Mouse (Mus musculus): ENCODE results near the gene Mxd4. TPM values are rescaled to one million over a fixed set of nuclear protein-coding genes. Genes with fewer than 3 reads are reported as not detected.

Gene Mxd4
- total RNA-seq, 2 experiments from 2014 or later: 82.6 to 91.1 TPM

GRCm38 (mm10) chr5:34183156-34183880 is 4.2 kb downstream of the Mxd4 start:
- no peak for TF ChIP-seq CTCF (IDR thresholded peaks at IDR 0.05)
- intact Hi-C loops (cut with DNase I): no loop called here

DNA sequence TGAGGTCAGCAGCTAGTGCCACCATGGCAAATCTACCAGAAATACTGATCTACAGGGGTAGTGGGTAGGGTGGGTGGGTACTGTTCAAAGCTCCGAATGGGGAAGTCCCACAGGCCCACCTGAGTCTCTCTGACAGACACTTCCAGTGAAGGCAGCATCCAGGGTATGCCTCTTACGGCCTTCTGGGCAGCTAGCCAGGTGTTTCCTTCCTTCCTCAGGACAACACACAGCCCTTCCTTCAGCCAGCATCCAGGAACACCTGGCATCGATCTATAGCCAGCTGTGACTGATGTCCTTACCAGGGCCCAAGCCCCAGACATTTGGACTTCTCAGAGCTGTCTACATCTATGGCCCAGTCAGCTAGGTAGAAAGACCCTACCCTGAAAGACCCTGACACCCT is 5.0 kb downstream of the Mxd4 start:
- no peak overlapping the region for H3K4me3 ChIP-seq
- TF ChIP-seq CTCF (IDR thresholded peaks at IDR 0.05): no peak
- intact Hi-C loops (cut with DNase I): no loop called here
- DNase-seq (ENCODE audit: extremely low spot score in 1 of 2, low spot score in 2 of 2): peak; percentile 7 to 9
- peak overlapping the region; percentile 45; the same call in 1 of the 2 replicates for H3K27ac ChIP-seq

More at GRCm38 (mm10) chr5:34183156-34183880, 4.2 kb downstream of the Mxd4 start:
- Histone ChIP-seq H3K4me3 (no peak overlapping the region), H3K27ac (peak overlapping the region; percentile 45)
- DNase-seq (ENCODE audit: extremely low spot score in 1 of 2, low spot score in 2 of 2): peak; percentile 10 to 18

GRCm38 (mm10) chr5:34177821-34178220 is 9.7 kb downstream of the Mxd4 start:
- intact Hi-C loops (cut with DNase I): no loop called here
- no peak for TF ChIP-seq CTCF (IDR thresholded peaks at IDR 0.05)
- Histone ChIP-seq H3K27ac (no peak overlapping the region), H3K4me3 (no peak overlapping the region)
- no peak for DNase-seq (ENCODE audit: extremely low spot score in 1 of 2, low spot score in 2 of 2)

GRCm38 (mm10) chr5:34177091-34177490 is 10.4 kb downstream of the Mxd4 start:
- H3K27ac ChIP-seq: peak overlapping the region; percentile 28; the same call in 1 of the 2 replicates
- no peak overlapping the region for H3K4me3 ChIP-seq
- intact Hi-C loops (cut with DNase I): no loop called here
- no peak for TF ChIP-seq CTCF (IDR thresholded peaks at IDR 0.05)
- peak; percentile 7 to 12 for DNase-seq (ENCODE audit: extremely low spot score in 1 of 2, low spot score in 2 of 2)

GRCm38 (mm10) chr5:34176691-34177090 is 10.8 kb downstream of the Mxd4 start:
- DNase-seq (ENCODE audit: extremely low spot score in 1 of 2, low spot score in 2 of 2): peak in 1 of 2 experiments; percentile 6
- intact Hi-C loops (cut with DNase I): no loop called here

GRCm38 (mm10) chr5:34175403-34175694 is 12.2 kb downstream of the Mxd4 start:
- no peak overlapping the region for H3K27ac ChIP-seq

More at GRCm38 (mm10) chr5:34176691-34177090, 10.8 kb downstream of the Mxd4 start:
- peak overlapping the region; percentile 28; the same call in 1 of the 2 replicates for H3K27ac ChIP-seq
- H3K4me3 ChIP-seq: no peak overlapping the region
- no peak for TF ChIP-seq CTCF (IDR thresholded peaks at IDR 0.05)

DNA sequence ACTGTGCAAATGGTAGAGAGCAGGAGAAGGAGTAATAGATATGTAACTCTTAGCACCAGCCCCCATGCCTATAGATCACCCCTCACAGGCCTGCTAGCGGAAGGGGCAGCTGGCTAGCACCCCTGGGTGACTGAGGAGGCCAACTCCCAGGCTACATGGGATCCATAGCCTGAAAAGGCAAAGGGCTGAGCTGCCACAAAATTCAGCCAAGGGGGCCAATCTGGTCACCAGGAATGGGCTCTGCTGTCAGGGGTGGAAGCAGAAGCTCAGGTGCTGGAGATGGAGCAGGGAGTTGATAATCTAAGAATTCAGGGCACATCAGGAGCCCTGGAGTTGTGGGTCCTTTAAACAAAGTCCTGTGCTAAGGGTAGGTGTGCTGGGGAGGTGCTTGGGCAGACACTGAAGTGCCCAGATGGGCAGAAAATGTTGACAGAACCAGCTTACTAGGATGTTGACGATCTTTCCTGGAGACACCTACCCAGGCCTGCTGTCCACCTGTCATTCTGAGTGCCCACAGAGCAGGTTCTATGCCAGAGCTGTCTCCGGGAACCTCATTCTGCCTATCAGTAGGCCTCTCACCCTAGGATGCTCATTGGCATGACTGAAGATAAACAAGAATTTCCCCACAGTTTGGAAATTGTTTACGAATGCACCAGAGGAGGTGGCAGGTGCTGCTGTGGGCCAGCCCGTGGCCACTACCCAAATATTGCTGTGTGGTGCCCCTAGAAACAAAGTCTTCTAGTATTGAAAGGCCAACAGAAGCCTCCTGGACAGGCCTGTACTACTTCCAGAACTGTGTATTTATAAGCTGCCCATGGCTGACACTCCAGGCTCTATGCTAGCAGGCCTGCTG is 12.7 kb downstream of the Mxd4 start:
- H3K4me3 ChIP-seq: no peak overlapping the region
- peak; percentile 8 to 11 for DNase-seq (ENCODE audit: extremely low spot score in 1 of 2, low spot score in 2 of 2)
- no peak overlapping the region for H3K27ac ChIP-seq
- TF ChIP-seq CTCF (IDR thresholded peaks at IDR 0.05): no peak
- intact Hi-C loops (cut with DNase I): no loop called here

More at GRCm38 (mm10) chr5:34175403-34175694, 12.2 kb downstream of the Mxd4 start:
- intact Hi-C loops (cut with DNase I): no loop called here
- no peak for TF ChIP-seq CTCF (IDR thresholded peaks at IDR 0.05)
- peak in 1 of 2 experiments; percentile 8 for DNase-seq (ENCODE audit: extremely low spot score in 1 of 2, low spot score in 2 of 2)
- H3K4me3 ChIP-seq: no peak overlapping the region

DNA sequence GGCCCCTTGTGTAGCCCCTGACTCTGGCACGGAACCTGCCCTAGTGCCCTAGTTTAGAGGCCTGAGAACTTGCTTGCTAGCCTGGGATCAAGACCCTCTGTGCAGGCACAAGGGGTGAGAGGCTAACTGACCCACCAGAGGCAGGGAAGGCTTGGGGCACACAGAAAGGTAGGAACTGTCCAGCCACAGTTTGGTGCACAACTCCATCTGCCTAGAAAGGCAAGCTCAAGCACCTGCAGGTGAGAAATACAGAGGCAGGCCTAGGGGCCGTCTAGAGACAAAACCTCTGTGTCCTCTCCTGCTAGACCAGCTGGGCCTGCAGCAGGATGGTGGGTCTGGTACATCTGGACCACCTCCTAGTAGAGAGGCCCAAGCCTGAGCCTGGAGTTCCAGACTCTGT is 13.5 kb downstream of the Mxd4 start:
- intact Hi-C loops (cut with DNase I): no loop called here
- peak in 1 of 2 experiments; percentile 12 for DNase-seq (ENCODE audit: extremely low spot score in 1 of 2, low spot score in 2 of 2)
- Histone ChIP-seq H3K27ac (no peak overlapping the region), H3K4me3 (no peak overlapping the region)
- no peak for TF ChIP-seq CTCF (IDR thresholded peaks at IDR 0.05)

DNA sequence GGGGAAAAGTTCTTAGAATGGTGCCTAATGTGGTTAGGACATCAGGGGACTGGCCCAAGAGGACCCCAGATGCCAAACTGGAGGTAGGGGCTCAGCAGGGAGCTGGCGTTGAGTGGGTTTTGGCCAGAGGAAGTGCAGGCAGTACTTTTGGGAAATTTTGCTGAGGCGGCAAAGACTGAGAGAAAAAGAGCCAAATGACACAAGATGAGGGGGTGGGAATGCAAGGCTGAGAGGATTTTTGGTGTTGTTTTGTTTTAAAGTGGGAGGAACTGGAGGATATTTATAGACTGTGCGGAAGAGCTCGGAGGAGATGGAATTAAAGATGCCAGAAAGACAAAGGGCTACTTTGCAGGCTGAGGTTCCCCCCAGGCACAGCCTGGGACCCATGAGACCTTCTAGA is 16.8 kb downstream of the Mxd4 start:
- Histone ChIP-seq H3K4me3 (no peak overlapping the region), H3K27ac (peak overlapping the region; percentile 91)
- TF ChIP-seq CTCF (IDR thresholded peaks at IDR 0.05): no peak
- intact Hi-C loops (cut with DNase I): no loop called here
- DNase-seq (ENCODE audit: extremely low spot score in 1 of 2, low spot score in 2 of 2): peak in 1 of 2 experiments; percentile 41

- DNase-seq (ENCODE audit: extremely low spot score in 1 of 2, low spot score in 2 of 2): no peak
- peak overlapping the region; percentile 91 for H3K27ac ChIP-seq
- no peak for TF ChIP-seq CTCF (IDR thresholded peaks at IDR 0.05)
- peak overlapping the region; percentile 72 for H3K4me3 ChIP-seq
- intact Hi-C loops (cut with DNase I): loop anchor here (1.0 kb wide), 1 partner anchor 17 kb away; the partner anchor contains the start of gene Mxd4
Measured at GRCm38 (mm10) chr5:34169954-34170353, 17.6 kb downstream of the Mxd4 start.

DNA sequence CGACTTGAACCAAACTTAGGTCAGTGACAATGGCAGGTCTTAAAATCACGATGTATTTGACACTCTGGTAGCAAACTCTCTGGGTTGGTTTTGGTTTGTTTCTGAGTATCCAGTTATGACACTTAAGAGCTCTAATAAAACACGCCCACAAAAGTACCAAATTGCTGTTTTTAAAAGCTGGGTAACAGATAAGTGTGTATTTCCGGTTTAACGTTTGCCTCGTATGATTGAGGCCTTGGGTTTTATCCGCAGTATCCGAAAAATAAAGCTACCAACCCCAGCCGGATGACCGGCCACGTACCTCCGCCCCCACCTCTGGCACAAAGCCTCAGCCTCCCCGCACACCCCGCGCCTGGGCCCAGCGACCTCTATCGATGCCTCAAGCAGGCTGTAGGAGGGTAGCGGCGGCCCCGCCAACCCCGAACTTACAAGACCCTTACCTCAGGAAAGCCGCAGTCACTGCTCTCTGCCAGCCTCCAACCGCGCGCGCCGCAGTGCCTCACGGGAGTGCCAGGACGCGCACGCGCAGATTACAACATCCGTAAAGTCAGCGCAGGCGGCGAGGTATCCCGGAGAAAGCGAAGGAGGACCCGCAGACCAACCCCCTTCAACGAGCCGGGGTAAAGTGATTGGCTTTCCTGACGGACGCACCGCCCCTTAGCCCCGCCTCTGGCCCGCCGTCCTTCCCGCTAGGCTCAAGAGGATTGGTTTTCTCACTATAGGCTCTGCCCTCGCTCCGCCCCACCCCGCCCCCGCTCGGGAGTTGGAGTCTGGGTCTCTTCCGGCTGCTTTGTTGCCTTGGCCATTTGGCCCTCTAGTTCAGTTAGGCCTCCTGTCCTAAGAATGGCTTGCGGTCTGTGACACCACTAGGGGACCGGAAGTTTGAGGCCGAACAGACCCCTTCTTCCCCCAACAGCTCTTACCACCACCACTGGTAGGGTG is 18.3 kb downstream of the Mxd4 start, which contains the start of the genes Poln and Haus3:
Poln (minus strand) TSS at position 499 of the 942 bp plus-strand sequence.
Haus3 (minus strand) TSS at position 578 of the 942 bp plus-strand sequence.
- Histone ChIP-seq H3K4me3 (peak within 1 kb of the TSS; percentile 72), H3K27ac (peak within 1 kb of the TSS; percentile 91)
- intact Hi-C loops (cut with DNase I): loop anchor here (1.0 kb wide), 1 partner anchor 18 kb away; the partner anchor contains the start of gene Mxd4
- no peak; the same call in 1 of the 2 replicates for TF ChIP-seq CTCF (IDR thresholded peaks at IDR 0.05)
- peak; percentile 95 to 97 for DNase-seq (ENCODE audit: extremely low spot score in 1 of 2, low spot score in 2 of 2)

Measured in left cerebral cortex, adult 2 months (tissue).